Mouse (Mus musculus) MEL-GATA-1-ER (cell line): Measurements from ENCODE around the gene Smarca2.
"Not testable (repeated sequence)": the region's sequence is repeated elsewhere in the genome, so short reads cannot be mapped to it uniquely, and the experiment has no call there.

ENCODE experiments used
- DNase-seq: peaks from one replicate; pipeline ENCODE4 v3.0.0-alpha.2; 2012; ENCODE audit warnings: low read depth; ENCODE audit errors: extremely low read depth

The Smarca2 gene

DNA sequence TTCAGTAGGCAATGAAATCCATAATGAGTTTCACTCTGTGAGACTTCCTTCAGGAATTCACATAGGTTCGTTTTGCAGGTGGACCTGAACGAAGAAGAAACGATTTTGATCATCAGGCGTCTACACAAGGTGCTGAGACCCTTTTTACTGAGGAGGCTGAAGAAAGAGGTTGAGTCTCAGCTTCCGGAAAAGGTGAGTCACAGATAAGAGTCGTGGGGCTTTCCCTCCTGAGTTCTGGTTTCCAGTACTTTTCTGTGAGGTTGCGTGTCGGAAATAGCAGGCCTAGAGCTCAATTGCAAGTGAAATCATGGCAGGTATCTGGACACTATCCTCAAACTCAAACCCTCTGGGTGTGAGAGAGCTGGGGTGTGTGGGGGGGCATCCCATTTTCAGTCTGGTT is 78.9 kb downstream of the Smarca2 start:
- DNase-seq = no peak

DNA sequence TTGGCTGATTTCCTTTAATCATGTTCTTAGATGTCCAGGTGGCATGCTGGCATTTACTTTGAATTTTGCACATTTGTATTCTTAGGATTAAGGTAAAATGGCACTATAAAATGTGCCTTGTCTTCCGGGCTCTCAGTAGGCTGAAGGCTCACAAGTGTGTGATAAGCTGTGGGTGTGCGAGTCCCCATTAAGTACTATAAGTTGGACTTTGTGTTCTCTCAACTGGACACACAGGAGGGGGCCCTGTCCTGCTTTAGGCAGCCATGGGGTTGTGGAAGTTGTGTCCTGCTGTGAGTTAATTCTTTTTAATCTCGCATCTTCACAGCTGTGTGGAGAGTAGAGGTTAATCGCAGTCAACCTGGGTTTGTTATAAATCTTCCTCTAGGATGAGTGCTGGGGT is 85.7 kb downstream of the Smarca2 start:
- no peak for DNase-seq

- DNase-seq = peak; percentile 26
Observed at GRCm38 (mm10) chr19:26697107-26697506, 92.3 kb downstream of the Smarca2 start.

- no peak for DNase-seq
Observed at GRCm38 (mm10) chr19:26704545-26705209, 99.8 kb downstream of the Smarca2 start.

- DNase-seq = peak; percentile 40
Observed at GRCm38 (mm10) chr19:26706910-26707309, 102.1 kb downstream of the Smarca2 start.

GRCm38 (mm10) chr19:26709095-26709494 is 104.2 kb downstream of the Smarca2 start:
- DNase-seq = no peak

DNA sequence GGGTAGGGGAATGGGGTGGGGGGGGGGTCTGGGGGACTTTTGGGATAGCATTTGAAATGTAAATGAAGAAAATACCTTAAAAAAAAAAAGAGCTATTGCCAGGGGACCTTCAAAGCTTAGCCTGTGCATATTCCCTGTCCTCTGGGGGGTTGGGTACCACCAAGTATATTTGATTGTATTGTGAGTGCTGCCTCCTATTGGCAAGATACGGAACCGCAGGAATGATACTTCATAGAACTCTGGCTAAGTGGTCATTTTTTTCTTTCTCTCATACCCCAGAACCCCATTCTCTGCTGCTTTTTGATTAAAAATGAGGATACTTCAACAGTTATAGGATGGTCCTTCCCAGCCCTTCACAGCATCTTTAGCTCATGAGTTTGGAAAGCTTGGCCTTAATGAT is 106.4 kb downstream of the Smarca2 start:
- DNase-seq = peak; percentile 17

GRCm38 (mm10) chr19:26716217-26716616 is 111.4 kb downstream of the Smarca2 start:
- DNase-seq = no peak

DNA sequence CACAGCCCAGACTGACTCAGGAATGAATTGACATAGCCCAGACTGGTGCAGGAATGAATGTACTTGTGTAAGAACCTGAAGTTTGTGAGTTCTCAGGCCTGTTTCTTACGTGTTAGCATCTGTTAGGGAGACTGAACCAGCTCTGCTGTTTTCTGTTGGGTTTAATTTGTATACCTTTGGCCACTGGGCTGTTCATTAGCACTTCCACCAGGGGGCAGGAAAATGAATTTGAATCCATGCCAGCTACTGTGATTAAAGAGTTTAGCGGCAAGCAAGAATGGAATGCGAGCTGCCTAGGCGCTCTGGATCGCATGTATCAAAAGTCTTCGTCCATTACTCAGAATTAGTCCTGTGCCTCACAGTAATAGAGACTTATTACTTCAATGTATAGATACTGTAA is 113.4 kb downstream of the Smarca2 start:
- no peak for DNase-seq

DNA sequence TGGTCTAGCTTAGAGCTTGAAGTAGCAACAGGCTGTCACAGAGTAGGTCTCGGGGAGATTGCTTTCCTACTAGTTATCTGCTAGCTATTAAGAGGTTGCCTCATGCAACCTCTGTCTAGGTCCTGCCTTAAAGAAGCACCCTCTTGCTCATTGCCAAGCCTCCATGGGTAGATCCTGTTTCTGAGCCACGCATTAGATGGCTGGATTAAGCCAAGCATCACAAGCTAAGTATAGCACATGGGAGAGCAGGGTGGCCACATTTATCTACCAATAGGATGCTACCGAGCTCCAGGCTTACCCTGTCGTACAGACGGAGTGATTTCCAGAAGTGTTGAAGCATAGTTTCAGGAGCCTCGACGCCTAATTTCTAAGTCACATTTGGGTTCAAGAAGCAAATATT is 114.3 kb downstream of the Smarca2 start:
- DNase-seq = no peak

- DNase-seq = no peak
Observed at GRCm38 (mm10) chr19:26721741-26722140, 116.9 kb downstream of the Smarca2 start.

GRCm38 (mm10) chr19:26723899-26724298 is 119.0 kb downstream of the Smarca2 start:
- no peak for DNase-seq

DNA sequence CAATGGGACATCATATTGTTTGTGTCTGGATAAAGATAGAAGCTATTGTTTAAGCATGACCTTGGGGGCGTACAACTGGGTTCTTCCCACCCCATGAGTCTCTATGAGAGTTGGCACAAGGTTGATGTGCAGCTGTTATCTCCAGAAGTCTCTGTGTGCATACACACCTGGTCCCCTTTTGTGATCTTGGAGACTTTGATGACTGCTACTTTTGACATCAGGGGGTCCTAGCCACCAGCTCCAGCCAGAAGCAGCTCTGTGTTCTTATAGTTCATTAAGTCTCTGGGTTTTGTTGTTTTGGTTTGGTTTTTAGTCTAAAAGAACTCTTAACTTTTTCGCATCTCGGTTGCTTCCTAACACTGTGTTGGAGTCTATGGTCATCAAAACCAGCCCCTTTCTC is 119.8 kb downstream of the Smarca2 start:
- no peak for DNase-seq

DNA sequence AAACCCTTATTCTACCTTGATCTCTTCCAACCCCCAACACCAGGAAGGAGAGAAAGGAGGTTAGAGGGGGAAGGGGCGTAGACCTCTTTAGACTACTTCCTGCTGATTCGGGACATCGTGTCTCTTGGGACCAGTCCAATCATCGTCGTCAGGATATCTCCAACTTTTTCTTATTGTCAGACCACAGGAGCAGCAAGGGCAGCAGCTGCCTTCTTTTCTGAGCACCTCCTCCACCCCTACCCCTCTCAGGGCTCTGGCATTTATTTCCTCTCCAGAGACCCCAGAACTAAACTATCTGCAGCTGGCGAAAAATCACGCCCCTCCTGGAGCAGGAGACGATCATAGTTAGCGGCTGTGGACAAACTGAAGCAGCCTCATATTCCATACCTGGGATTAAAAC is 122.9 kb downstream of the Smarca2 start:
- no peak for DNase-seq

- DNase-seq = no peak
Observed at GRCm38 (mm10) chr19:26730486-26730885, 125.6 kb downstream of the Smarca2 start.

- no peak for DNase-seq
Observed at GRCm38 (mm10) chr19:26731121-26731520, 126.3 kb downstream of the Smarca2 start.

DNA sequence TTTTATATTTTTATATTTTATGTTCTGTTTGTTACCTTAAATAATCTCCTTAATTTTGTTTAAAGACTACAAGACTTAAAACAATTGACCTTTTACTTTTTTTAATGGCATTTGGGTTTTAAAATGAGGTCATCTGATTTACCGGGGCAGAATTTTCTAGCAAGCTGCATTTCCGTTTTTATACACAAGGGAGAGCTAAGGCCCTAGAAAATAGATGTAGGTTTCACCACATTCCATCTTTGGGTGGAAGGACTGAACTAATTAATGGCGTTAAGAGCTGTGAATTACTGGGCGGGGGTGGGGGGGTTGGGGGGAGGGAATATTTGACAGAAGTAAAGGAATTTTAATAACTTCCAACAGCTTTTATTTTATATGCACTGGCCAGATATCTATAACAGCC is 127.0 kb downstream of the Smarca2 start:
- DNase-seq = no peak

- DNase-seq = no peak
Observed at GRCm38 (mm10) chr19:26733055-26733454, 128.2 kb downstream of the Smarca2 start.

GRCm38 (mm10) chr19:26733546-26734100 is 128.8 kb downstream of the Smarca2 start:
- no peak for DNase-seq

GRCm38 (mm10) chr19:26734704-26735109 is 129.9 kb downstream of the Smarca2 start:
- DNase-seq = no peak

DNA sequence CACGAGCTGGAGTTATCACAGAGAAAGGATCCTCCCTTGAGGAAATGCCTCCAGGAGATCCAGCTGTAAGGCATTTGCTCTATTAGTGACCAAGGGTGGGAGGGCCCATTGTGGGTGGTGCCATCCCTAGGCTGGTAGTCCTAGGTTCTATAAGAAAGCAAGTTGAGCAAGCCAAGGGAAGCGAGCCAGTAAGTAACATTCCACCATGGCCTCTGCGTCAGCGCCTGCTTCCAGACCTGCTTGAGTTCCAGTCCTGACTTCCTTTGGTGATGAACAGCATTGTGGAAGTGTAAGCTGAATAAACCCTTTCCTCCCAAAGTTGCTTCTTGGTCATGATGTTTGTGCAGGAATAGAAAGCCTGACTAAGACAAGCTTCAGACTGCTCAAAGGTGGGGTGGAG is 140.2 kb downstream of the Smarca2 start:
- not testable (repeated sequence) for DNase-seq

GRCm38 (mm10) chr19:26745567-26745966 is 140.7 kb downstream of the Smarca2 start:
- DNase-seq = no peak

DNA sequence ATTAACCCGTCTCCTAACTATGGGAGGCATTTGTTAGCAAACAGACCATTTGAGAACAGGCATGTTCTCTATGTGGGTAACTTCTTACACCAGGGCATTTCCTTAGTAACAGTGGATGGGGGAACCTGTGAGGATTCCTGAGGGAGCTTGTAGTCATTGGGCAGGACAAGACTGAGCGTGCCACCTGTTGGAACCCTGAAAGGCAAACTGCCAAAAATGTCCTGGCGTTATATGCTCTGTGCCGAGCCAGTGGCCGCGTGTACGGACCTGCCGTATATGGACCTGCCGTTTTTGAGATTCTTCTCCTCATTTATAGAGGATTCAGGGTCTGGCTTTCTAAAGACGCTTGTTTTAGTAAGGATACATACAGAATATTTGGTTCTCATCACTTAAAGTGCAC is 141.4 kb downstream of the Smarca2 start:
- DNase-seq = no peak
